Mouse (Mus musculus) limb, embryonic 11.5 days (tissue): ENCODE results near the gene Magi2. TPM values are rescaled to one million over a fixed set of nuclear protein-coding genes. Genes with fewer than 3 reads are reported as not detected.

Experiments
- ATAC-seq: fragments of 200-750 bp; cut with Nextera tagmentation; 2 replicates; pipeline ENCODE4 v1.8.0; 2017; ENCODE audit warnings: low read depth; ENCODE audit not compliant: insufficient number of reproducible peaks, low FRiP score, low TSS enrichment
- DNase-seq: peaks from one replicate; pipeline ENCODE4 v3.0.0-alpha.2; 2015; ENCODE audit warnings: low spot score
- H3K27ac ChIP-seq: fragments of 300-500 bp; sonication (generic); replicated peaks from 2 replicates; pipeline ENCODE4 v1.5.1; 2014; ENCODE audit warnings: low read depth, mild to moderate bottlenecking, low read length
- H3K27me3 ChIP-seq: fragments of 300-500 bp; sonication (generic); 2 replicates; pipeline ENCODE4 v1.6.1; 2014; ENCODE audit warnings: mild to moderate bottlenecking, low read length, mixed read lengths; ENCODE audit not compliant: control insufficient read depth, insufficient read depth
- H3K36me3 ChIP-seq: fragments of 300-500 bp; sonication (generic); 2 replicates; pipeline ENCODE4 v1.6.1; 2014; ENCODE audit warnings: mild to moderate bottlenecking, low read length, moderate library complexity, mixed read lengths; ENCODE audit not compliant: control insufficient read depth, insufficient read depth
- H3K4me1 ChIP-seq: fragments of 300-500 bp; sonication (generic); 2 replicates; pipeline ENCODE4 v1.6.1; 2014; ENCODE audit warnings: low read length, mixed read lengths; ENCODE audit not compliant: control insufficient read depth, insufficient read depth
- H3K4me2 ChIP-seq: fragments of 300-500 bp; sonication (generic); 2 replicates; pipeline ENCODE4 v1.6.1; 2014; ENCODE audit warnings: low read depth, mild to moderate bottlenecking, moderate library complexity; ENCODE audit not compliant: severe bottlenecking
- H3K4me3 ChIP-seq: fragments of 300-500 bp; sonication (generic); 2 replicates; pipeline ENCODE4 v1.5.1; 2014; ENCODE audit warnings: low read depth, low read length
- H3K9ac ChIP-seq: fragments of 300-500 bp; sonication (generic); 2 replicates; pipeline ENCODE4 v1.6.1; 2014; ENCODE audit warnings: mild to moderate bottlenecking, low read length
- H3K9me3 ChIP-seq: fragments of 300-500 bp; sonication (generic); 2 replicates; pipeline ENCODE4 v1.6.1; 2016; ENCODE audit warnings: low read length; ENCODE audit not compliant: control insufficient read depth
- WGBS: fragments of 180-500 bp; shearing (Covaris S2); extraction: QIAGEN DNeasy Blood & Tissue Kit; methylation state at CpG from one replicate; pipeline ENCODE4 v1.1.7; 2014; 5-methylcytosine and 5-hydroxymethylcytosine counted together
- polyA plus RNA-seq: library from polyadenylated mRNA; unstranded; fragments of >200 nt; fragmentation: Nextera tagmentation; extraction: Ambion mirVana; gene quantifications from 2 replicates; pipeline ENCODE4 v1.2.1, GENCODE M21; 2014

Magi2 gene
- polyA plus RNA-seq, 1 experiment from 2014 or later, result 2.8 TPM

DNA sequence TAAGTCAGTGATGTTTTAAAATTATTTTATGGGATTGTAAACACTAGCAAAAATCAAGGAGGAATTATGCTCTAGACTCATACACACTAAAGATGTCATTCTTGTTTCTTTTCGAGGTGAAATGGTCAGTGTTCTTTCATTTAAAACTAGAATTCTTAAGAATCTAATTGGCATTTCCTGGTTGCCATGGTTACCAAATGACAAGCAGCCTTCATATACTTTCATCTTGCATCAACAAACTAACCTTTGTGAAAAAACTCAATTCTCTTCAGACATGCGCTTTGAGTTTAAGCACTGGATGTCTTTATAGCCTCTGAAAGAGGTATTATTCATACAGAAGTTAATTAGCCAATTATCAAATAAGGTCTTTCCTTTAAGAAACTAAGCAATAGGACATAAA lies 830.0 kb downstream of the Magi2 start:
- Histone ChIP-seq H3K4me3 (no peak overlapping the region), H3K4me1 (no peaks in the 10 kb centered on the region), H3K36me3 (no peaks in the 10 kb centered on the region), H3K4me2 (no peak overlapping the region), H3K9ac (no peak overlapping the region), H3K27ac (no peak overlapping the region), H3K27me3 (no peaks in the 10 kb centered on the region), H3K9me3 (no peaks in the 10 kb centered on the region)
- 31% methylated on average over 2 of the region's 2 CpGs for WGBS
- ATAC-seq, result no peak
- DNase-seq, result no peak

DNA sequence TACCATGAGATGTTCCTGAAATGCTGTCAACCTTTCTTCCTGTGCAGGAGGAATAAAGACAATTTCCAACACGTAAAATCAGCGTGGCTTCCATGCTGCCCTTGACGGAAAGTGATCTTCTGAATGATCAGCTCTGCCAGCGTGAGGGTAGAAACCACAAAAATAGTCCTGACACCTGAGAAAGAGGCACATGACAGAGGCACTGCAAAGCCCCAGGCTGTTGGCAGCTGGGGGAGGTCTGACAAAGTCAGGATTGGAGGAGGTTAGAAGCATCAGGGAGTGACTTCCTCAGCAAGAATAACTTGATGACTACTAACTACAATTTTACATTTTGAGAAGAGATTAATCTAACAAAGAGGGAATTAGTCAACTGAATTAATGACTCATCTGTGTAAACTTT lies 835.2 kb downstream of the Magi2 start:
- WGBS, result 72% methylated on average over 4 of the region's 4 CpGs
- no peaks in the 10 kb centered on the region for H3K36me3 ChIP-seq
- H3K27me3 ChIP-seq, result no peaks in the 10 kb centered on the region
- H3K4me1 ChIP-seq, result no peaks in the 10 kb centered on the region
- DNase-seq, result no peak
- no peak overlapping the region for H3K27ac ChIP-seq
- H3K4me3 ChIP-seq, result no peak overlapping the region
- no peak overlapping the region for H3K9ac ChIP-seq
- no peak overlapping the region for H3K4me2 ChIP-seq
- no peak for ATAC-seq
- no peaks in the 10 kb centered on the region for H3K9me3 ChIP-seq

DNA sequence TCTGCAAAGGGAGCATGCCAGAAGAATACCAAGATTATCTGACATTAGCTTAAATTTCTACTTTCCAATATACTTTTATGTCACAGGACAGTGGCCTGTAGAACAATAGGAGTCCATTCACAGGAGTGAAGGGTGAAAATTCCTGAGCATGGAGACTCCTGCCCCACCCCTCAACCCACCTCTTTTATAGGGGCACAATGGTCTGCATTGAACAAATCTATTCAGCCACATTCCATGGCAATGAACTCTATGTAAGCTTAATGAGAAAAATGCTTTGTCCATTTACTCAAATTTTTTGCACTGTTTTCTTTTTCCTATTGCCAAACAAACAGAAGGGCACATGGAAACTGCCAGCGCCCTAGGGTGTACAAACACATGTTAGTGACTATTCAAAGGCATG lies 838.2 kb downstream of the Magi2 start:
- Histone ChIP-seq H3K27me3 (no peaks in the 10 kb centered on the region), H3K4me3 (no peak overlapping the region), H3K9me3 (no peaks in the 10 kb centered on the region), H3K27ac (no peak overlapping the region), H3K4me2 (no peak overlapping the region), H3K4me1 (no peaks in the 10 kb centered on the region), H3K9ac (no peak overlapping the region), H3K36me3 (no peaks in the 10 kb centered on the region)
- ATAC-seq (no peak), DNase-seq (no peak)
- whole genome bisulfite sequencing, result 100% methylated on average over 1 of the region's 1 CpGs

DNA sequence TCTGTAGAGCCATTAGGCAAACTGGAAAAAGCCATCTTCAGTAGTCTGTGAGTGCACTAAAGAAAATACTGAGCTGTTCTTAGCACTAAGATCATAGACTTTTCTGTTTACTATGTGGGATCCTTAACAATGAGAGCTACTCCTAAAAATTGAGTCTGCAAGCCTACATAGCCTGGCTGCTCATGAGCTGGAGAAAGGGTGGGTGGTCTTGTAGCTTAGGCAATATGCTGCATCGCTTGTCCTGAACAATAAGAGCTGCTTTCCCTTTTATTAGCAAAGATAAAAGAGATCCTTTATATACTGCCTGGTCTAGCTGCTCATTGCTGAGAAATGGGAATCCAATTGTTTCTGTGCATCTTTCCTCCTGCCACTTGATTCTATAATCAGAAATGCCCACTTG lies 841.7 kb downstream of the Magi2 start:
- Histone ChIP-seq H3K36me3 (no peaks in the 10 kb centered on the region), H3K4me1 (no peaks in the 10 kb centered on the region), H3K4me3 (no peak overlapping the region), H3K27me3 (no peaks in the 10 kb centered on the region), H3K4me2 (no peak overlapping the region), H3K27ac (no peak overlapping the region), H3K9me3 (no peaks in the 10 kb centered on the region), H3K9ac (no peak overlapping the region)
- WGBS, result 76% methylated on average over 1 of the region's 1 CpGs
- no peak for DNase-seq
- no peak for ATAC-seq

DNA sequence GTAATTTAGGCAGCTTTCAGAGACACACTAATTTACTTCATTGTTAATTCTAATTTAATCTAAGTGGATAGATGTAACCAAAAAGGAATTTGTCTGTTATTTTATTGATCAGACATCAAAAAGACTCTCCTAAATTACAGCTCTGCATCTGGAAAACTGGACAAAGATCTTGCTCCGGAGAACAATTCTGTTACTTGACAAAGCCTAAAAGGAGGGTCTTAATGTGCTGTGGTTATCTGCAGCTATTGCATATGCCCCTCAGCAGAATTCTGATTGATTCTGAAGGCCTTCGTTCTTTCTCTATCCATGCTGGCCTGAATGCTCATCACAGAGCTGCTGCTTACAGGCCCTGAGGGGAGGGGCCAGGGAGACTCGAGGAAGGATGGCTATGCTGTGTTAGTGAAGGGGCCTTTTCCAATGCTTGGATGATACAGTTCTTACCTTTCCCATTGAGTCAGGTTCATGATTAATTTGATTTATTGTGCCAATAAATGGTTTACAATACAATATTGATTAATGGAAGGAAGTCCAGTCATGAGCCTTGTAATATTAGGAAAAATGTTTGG lies 842.2 kb downstream of the Magi2 start:
- WGBS, result 74% methylated on average over 3 of the region's 3 CpGs
- Histone ChIP-seq H3K4me2 (no peak overlapping the region), H3K27me3 (no peaks in the 10 kb centered on the region), H3K4me3 (no peak overlapping the region), H3K27ac (no peak overlapping the region), H3K9ac (no peak overlapping the region), H3K9me3 (no peaks in the 10 kb centered on the region), H3K4me1 (no peaks in the 10 kb centered on the region), H3K36me3 (no peaks in the 10 kb centered on the region)
- DNase-seq (no peak), ATAC-seq (no peak)

DNA sequence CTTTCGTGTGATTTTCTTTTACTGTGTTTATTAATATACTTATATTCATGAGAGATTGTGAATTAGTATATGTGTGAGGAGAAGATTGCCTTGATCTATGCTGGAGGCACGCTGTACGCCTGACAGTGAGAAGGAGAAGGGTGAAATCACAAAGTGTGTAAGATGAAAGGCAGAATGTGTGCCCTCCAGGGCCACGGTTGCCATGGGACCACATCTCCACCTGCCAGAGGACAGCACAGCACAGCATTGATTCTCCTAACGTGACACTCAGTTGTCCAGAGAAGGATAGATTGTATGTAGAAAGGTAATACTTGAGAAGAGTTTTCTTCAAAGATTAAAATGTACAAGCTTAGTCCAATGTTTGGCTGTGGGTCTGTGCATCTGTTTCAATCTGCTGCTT lies 847.3 kb downstream of the Magi2 start:
- Histone ChIP-seq H3K27ac (no peak overlapping the region), H3K4me3 (no peak overlapping the region), H3K4me1 (no peaks in the 10 kb centered on the region), H3K36me3 (no peaks in the 10 kb centered on the region), H3K9me3 (no peaks in the 10 kb centered on the region), H3K27me3 (no peaks in the 10 kb centered on the region), H3K4me2 (no peak overlapping the region), H3K9ac (no peak overlapping the region)
- DNase-seq, result no peak
- WGBS, result 82% methylated on average over 5 of the region's 5 CpGs
- ATAC-seq, result no peak

DNA sequence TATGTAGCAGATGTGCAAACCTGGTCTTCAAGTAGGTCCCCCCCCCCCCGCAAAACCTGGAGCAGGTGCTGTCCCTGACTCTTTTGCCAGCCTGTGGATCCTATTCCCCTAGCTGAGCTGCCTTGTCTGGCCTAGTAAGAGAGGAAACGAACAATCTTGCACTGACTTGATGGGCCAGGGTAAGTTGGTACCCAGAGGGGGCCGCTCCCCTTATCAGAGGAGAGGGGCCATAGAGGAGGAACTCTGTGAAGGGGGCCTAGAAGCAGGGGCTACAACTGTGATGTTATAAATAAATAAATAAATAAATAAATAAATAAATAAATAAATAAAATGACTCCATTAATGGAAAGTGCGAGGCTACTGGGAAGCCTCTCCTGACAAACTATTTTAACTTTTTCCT lies 848.0 kb downstream of the Magi2 start:
- no peak overlapping the region for H3K27ac ChIP-seq
- H3K4me3 ChIP-seq, result no peak overlapping the region
- 95% methylated on average over 4 of the region's 4 CpGs for WGBS
- no peak overlapping the region for H3K9ac ChIP-seq
- no peak for ATAC-seq
- H3K27me3 ChIP-seq, result no peaks in the 10 kb centered on the region
- H3K9me3 ChIP-seq, result no peaks in the 10 kb centered on the region
- H3K4me2 ChIP-seq, result no peak overlapping the region
- H3K4me1 ChIP-seq, result no peaks in the 10 kb centered on the region
- H3K36me3 ChIP-seq, result no peaks in the 10 kb centered on the region
- no peak for DNase-seq

DNA sequence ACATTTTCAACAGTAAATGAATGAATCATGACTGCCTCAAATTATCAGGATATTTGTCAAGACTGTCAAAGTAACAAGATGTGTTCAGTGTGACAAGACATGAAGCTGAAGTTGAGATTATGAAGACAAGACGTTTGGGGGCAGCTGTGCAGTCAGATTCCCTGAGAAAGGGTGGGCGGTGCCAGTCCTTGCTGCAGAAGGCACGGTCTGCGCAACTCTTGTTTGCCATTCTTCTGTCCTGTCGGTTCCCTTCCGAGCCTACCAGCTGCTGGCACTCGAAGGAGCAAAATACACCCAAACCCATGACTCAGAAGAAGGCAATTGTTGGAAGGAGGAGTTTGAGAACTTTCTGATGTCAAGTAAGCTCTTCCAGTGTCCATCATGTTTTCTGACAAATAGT lies 852.1 kb downstream of the Magi2 start:
- H3K27ac ChIP-seq, result no peak overlapping the region
- no peak overlapping the region for H3K9ac ChIP-seq
- H3K4me3 ChIP-seq, result no peak overlapping the region
- no peaks in the 10 kb centered on the region for H3K4me1 ChIP-seq
- no peak for DNase-seq
- ATAC-seq, result no peak
- 85% methylated on average over 7 of the region's 7 CpGs for whole genome bisulfite sequencing
- no peaks in the 10 kb centered on the region for H3K9me3 ChIP-seq
- H3K27me3 ChIP-seq, result no peaks in the 10 kb centered on the region
- H3K36me3 ChIP-seq, result no peaks in the 10 kb centered on the region
- H3K4me2 ChIP-seq, result no peak overlapping the region

DNA sequence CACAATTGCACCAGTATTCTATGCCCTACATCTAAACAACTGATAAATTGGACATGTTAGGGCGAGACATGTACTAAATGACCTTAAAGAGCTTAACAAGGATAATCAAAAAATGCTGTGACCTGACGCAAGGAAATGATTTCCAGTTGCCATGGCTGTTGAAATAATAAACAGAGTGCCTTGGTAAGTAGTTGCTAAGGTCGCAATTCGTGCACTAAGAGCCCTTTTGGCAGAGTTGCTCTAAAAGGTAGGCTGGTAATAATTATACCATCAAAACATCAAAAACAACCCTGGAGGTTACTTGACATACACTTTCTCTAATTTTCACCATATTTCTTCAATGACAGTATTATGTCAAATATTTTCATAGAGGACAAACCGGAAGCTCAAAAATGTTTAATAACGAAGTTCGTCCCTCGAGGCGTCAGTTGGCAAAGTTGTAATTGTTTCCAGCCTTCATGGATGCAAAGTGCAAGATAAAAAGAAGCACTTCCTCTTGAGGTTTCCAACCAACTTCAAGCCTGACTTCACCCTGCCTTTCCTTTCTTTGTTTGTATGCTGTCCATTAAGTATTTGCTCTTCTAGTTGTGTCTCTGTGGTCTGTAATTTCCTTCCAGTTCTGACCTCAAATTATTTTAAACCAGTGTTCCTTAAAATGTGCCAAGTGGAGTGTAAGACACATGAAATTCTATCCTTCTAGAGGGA lies 853.9 kb downstream of the Magi2 start:
- Histone ChIP-seq H3K27ac (no peak overlapping the region), H3K4me3 (no peak overlapping the region), H3K4me2 (no peak overlapping the region), H3K4me1 (no peaks in the 10 kb centered on the region), H3K9me3 (no peaks in the 10 kb centered on the region), H3K36me3 (no peaks in the 10 kb centered on the region), H3K27me3 (no peaks in the 10 kb centered on the region), H3K9ac (no peak overlapping the region)
- ATAC-seq, result no peak
- peak; percentile 32 for DNase-seq
- WGBS, result 14% methylated on average over 9 of the region's 9 CpGs
